Mouse (Mus musculus): ENCODE data around the gene Tfr2. TPM values are rescaled to one million over a fixed set of nuclear protein-coding genes. Genes with fewer than 3 reads are reported as not detected.
A peak's percentile ranks its signal among the peaks of the same experiment; 100 is the strongest.

Tfr2 gene
- polyA plus RNA-seq (2017; shearing (Covaris generic)): 1 to 10 TPM in 1 of 2 experiments, not detected in 1; 1.6 TPM

DNA sequence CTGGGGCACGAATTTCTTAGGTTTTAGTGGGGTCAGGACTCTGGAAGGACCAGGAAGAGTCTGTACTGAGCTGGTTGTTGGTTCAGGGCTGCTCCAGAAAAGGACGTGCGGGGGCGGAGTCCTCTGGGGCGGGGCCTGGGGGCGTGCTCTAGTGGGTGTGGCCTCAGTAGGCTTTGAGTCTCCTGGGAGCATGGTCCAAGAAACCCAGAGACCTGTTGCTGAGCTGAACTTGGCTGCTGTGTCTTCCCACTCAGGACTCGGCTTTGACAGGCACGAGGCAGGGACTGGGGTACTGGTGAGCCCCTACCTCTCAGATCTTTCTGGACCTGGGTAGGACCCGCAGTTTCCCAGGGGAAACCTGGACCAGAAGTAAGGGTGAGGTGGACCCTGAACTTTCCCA lies at the start of gene Tfr2:
Tfr2 (plus strand) TSS at position 176 of the 400 bp plus-strand sequence.
- ATAC-seq: peak; percentile 74

DNA sequence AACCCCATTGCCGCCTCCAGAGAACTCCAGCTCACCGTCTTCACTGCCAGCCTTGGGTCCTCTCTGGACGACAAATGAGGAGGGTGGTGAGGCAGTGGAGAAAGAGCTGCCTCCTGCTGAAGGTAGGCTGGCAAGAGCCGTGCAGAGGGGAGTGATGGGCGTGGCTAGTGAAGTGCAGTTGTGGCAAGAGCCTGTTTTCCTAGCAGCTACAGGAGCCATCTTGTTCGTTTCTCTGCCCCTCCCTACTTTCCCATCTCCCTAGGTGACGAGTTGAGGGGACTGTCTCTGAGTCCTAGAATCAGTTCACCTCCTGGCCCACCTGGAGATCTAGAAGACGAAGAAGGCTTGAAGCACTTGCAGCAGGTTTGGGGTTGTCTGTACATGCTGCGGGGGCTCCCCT lies 47.8 kb upstream of the Tfr2 start:
- ATAC-seq: no peak

DNA sequence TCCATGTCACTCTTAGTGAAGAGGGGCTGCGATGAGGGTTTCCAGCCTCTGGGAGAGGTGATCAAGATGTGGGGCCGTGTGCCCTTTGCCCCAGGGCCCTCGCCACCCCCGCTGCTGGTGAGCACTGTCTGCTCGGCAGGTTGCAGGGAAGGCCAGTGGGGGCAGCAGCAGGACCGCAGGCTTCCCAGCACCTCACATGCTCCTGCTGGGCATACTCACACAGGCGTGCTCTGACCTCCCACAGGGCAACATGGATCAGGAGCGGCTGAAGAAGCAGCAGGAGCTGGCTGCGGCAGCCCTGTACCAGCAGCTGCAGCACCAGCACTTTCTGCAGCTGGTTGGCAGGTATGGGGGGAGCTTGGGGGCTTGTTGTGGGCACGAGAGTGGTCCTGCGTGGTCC lies 46.9 kb upstream of the Tfr2 start:
- no peak for ATAC-seq

DNA sequence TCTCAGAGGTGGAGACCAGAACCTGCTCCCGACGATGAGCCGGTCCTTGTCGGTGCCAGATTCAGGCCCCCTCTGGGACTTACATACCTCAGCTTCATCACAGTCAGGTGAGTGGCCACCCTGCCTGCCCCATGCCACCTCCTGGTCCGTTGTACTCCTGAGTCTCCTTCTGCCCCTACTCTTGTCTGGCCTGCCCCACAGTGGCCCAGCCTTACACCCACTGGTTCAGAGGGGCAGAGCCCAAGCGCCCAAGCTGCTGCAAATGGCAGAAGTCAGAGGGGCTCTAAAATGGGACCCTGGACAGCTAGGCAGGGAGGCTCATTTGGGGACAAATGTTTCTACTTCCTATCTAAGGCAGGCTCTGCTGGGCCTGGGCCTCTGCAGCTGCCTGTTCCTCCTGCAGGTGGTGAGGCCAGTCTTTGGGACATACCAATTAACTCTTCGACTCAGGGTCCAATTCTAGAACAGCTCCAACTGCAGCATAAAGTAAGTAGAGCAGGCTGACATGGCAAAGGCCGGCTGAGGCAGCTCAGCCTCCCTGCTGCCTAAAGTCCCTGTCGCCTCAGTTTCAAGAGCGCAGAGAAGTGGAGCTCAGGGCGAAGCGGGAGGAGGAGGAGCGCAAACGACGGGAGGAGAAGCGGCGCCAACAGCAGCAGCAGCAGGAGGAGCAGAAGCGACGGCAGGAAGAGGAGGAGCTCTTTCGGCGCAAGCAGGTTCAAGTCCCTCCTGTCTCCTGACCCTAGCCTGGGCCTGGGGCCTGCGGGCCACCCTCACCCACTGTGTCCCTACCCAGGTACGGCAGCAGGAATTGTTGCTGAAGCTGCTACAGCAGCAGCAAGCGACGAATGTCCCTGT lies 46.0 kb upstream of the Tfr2 start:
- ATAC-seq: no peak

DNA sequence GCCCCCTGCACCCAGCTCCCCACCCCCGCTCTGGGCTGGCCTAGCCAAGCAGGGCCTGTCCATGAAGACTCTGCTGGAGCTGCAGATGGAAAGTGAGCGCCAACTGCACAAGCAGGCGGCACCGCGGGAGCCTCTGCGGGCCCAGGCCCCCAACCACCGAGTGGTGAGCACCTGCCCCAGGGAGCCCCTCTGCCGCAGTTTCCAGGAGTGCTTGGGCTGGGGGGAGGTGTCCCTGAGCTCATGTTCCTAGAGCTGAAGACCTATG lies 45.5 kb upstream of the Tfr2 start:
- no peak for ATAC-seq

DNA sequence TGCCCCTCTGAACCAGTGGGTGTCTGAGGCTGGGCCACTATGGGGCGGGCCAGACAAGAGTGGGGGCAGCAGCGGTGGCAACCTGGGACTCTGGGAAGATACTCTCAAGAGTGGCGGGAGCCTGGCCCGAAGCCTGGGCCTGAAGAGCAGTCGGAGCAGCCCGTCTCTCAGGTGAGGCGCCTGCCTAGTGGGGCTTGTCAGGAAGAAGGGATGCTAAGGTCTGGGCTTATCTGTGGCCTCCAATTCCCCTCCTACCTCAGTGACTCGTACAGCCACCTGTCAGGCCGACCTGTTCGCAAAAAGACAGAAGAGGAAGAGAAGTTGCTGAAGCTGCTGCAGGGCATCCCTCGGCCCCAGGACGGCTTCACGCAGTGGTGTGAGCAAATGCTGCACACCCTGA lies 45.0 kb upstream of the Tfr2 start:
- ATAC-seq: no peak

DNA sequence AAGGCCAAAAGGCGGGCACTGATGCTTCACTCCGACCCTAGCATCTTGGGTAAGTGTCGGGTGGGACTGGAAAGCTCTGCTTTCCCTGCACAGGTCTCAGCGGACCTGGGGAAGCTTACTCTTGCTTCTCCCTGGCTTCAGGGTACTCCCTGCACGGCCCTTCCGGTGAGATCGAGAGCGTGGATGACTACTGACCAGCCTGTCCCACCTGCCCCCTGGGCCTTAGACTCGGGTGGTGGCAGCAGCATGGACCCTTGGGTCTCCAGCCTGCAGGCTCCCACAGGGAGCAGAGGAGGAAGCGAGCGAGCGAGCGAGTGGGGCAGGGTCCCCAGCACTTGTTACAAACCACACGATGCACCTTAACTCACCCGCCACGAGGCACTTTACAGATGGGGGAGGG lies 44.1 kb upstream of the Tfr2 start:
- no peak for ATAC-seq

DNA sequence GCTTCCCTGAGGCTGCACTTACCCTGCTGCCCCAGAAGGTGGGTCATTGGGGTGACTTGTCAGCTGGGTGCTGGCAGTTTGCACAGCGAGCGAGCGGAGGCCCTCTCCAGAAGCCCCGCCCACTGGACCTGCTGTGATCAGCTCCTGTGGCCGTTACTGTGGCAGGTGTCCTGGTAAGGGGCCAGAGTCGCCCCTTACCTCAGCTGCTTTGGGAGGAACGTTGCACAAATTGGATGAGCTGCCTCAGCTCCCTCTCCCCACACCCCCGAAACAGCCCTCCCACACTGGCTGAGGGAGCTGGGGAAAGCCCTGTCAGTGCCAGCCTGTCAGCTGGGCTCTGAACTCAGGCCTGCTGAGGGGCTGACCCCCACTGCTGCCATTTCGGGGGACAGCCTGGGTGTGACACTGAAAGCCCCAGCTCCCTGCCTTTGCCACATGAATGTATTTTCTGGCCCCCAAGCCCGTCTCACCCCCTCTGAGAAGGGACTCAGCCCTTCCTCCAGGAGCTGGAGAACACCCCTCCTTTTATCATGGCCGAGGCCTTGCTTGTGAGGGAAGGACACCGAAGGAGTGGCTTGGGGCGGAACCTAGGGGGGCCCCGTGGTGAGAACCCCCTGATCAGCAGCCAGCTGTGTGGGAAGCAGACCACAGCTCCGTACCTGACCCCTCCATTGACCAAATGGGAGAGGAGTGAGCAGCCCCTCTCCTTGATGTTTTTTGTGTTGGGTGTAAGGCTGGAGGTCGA lies 43.3 kb upstream of the Tfr2 start:
- no peak for ATAC-seq

DNA sequence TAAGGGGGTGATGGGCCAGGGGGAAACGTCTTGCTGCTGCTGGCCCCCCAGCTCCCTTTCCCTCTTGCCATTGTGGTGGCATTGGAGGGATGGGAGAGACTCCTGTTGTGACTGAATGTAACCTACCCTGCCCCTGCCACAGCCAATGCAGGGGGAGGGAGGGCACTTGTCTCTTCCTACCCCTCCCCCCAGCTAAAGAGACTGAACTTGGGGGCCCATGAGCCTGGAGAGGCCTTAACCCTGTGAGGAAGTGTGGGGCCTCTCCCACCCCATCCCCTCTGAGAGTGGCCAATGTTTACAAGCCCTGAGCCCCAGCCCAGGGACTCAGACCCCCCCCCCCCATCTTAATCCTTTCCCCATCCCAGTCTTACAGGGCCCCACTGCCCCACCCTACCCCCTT lies 42.2 kb upstream of the Tfr2 start:
- ATAC-seq: no peak

DNA sequence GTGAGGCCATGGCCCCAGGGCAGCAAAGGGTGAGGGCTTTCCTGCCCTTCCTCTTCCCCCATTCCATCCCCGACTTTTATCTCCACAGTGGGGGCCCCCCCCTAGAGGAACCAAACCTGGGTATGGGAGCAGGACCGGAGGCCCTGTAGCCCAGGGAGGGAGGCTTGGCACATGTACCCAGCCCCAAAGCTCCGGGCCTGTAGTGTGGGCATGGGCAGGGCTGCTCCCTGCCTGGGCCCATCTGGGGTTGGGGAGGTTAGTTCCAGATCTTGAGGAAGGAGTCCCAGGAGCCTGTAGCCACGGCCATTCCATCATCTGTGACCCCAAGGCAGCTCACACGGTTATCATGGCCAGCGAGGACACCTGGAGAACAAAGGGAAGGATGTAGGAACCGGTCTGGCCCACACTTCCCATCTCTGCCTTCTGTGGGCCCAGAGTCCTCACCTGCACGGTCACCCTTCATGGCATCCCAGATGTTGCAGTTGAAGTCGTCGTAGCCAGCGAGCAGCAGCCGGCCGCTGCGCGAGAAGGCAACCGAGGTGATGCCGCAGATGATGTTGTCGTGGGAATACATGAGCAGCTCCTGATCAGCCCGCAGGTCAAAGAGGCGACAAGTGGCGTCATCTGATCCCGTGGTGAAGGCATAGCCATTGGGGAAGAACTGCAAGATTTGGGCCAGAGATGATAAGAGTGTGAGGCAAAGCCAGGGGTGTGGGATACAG lies 41.2 kb upstream of the Tfr2 start:
- no peak for ATAC-seq

DNA sequence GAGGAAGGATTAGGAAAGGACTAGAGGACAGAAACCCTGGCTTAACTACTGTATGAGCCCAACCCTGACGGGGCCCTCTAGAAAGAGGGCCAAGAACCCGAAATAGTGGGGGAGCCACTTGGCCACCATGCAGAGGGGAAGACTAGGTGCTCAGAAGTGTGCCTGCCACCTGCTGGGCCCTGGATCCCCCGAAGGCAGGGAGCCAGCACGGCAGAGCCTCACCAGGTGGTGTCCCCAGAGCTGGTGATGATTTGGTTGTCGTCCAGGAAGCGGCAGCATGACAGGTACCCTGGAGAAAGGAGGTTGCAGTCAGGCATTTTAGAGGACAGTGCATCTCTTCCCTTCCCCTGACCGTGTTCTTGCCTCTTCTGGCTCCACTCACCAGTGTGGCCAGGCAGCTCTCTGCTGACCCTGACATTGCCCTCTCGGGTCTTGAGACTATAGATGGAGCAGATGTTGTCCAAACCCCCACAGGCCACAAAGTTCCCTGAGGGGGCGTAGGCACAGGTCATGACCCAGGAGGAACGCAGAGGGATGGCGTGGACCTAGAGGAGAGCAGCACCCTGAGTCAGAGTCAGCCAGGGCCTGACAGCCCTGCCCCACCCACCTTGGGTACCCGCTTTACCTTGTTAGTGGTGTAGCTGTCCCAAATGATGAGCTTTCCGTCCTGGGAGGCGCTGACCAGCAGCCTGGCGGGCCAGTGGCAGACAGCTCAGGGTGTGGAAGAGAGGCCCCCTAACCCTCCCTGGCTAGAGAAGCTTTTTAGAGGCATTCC lies 40.2 kb upstream of the Tfr2 start:
- ATAC-seq: no peak

DNA sequence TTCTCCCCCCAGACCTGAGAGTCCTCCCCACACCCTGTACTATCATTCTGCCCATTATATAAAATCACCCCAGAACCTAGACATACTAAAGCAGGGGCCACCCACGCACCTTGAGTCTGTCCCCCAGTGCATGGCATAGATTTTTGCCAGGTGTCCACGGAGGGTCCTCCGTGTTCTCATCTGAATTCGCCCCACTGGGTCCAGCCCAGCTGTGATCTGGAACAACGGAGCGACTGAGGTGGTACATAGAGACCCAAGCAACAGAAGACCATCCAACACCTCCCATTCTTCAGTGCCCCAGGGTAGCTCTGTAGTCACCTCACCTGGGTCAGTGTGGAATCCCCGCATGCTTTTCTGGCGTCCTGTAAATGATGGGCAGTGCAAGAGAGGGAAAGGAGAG lies 39.6 kb upstream of the Tfr2 start:
- ATAC-seq: no peak

DNA sequence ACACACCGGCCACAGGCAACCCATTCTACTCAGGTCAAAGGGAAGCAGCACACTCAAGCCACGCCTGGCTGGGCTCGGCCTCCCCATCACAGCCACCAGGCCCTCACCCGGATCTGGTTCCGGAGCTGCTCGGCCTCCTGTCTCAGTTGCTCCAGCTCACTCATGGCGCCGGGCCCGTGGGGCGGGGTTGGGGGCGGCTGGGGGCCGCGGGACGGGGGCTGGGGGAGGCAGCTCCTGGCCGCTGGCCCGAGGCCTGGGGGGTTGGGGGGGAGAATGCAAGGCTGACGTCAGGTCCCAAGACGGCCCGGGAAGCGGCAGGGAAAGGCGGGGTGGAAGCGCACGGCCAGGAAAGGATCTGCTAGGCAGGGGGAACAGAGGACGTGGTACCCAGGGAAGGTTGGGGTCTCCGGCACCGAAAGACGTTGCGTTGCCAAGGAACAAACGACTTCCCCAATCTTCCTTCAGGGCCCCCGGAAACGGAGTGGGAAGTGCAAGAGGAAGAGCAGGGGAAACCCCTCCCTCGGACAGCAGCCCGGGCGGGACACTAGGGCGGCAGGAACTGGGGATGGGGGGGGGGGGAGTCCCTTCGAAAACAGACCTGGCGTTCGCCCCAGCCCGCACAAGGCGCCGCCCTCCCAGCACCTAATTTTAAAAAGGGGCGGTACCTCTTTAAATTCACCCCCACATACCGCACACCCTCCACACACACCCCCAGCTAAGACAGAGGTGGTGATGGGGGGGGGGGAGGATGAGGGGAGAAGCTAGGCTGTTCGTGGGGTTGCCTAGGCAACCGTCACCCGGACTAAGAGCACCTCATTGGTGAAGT lies 38.8 kb upstream of the Tfr2 start:
- peak; percentile 32 for ATAC-seq

DNA sequence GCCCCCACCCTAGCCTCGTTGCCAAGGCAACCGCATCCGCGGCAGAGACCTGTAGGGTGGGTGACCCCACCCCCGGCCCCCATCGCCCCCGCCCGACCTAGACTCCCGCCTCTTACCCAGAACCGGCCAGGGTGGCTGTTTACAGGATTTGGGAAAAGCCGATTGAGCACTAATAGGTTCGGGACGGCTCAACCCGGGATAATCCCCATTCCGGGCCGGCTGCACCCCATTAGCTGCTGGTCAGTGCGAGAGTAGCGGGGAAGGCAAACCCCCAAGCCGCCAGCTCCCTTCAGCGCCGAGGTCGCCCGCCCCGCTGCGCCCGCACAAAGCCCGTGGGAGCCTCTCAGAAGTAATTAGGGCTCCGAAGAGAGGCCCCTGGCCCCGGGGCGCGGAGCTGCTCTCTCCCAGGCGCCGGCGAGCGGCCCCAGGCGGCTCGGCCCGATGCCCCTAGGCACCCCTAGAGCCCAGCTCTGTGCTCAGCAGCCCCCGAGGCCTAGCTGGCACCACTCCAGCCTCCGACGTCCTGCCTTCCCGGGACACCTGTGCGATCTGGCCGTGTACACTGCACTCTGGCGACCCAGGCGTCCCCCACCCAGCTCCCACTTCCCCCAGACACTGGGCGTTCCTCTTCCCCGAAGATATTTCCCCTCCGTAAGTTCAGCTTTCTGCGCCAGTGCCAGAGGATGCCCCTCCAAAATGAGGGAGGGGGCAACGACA lies 38.1 kb upstream of the Tfr2 start:
- ATAC-seq: no peak

DNA sequence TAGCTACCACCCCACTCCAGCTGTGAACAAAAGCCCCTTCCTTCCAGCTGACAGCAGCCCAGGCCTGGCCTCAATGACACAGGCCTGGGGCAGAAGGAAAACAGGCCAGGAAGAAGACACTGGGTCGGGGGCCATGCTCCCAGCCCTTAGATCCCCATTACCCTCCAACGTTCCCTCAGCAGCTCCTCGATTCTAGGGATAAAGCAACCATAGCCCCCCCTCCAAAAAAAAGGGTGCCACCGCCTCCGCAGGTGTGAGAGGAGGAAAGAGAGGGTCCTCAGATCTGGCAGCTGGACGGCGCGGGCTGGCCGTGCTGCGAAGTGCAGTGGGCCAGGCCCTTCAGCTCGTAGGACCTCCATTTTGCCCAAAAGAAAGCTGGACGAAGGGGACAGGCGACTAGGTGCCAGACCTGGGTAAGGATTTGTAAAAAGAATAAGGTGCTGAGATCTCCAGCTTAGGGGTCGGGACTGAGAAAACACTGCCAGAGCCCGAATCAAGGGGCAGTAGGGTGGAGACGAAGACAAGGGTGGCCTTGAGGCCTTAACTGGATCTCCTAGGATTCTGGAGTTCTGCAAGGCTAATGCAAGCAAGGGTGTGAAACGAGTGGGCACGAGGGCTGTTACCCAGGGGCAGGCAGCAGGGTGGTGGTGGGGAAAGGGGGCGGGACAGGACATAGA lies 37.4 kb upstream of the Tfr2 start:
- no peak for ATAC-seq

DNA sequence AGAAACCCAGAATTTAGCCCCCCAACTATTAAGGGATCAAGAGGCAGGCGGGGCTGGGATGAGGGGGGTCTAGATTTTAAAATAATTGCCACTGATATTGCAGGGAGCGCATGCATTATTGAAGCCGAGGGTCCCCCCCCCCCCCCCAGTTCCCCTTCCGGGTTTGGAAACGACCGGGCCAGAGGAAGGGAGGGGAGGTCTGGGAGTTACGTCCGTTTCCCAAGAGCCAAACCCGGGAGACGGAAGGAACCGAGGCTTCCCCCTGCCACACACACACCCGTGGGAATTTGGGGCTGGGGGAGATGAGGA lies 36.9 kb upstream of the Tfr2 start:
- no peak for ATAC-seq

DNA sequence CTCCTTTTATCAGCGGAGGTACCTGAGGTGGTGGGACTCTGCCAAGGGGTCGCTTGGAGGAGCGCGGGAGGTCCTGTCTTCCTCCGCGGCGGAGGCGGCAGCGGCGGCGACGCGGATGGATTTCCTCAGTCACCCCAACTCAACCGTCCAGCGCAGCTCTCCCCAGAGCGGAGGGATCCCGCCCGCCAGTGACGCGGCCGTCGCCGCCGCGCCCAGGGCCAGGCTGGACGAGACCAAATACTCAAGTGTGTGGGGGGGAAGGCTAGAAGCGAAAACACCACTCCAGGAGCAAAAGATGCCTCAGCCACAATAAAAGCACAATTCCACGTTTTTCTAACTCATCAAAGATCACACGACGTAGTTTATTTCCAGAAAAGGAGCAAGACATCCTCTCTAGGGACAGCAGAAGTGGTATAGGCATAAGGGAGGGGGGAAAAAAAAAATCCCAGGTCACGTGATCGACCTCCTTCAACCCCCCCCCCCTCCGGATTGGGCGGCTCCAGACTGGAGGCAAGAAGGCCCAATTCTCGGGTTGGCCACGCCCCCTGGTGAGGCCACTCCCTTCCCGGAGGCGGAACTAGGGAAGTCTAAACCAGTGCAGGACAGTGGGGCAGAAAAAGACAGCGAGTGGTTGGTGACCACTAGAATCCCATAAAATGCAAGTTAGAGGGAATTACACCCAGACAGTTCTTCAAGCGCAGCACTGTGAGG lies 36.4 kb upstream of the Tfr2 start, which contains the start of the genes Epo and Gnb2:
Epo (minus strand) TSS at position 126 of the 711 bp plus-strand sequence.
Gnb2 (minus strand) TSS at position 394 of the 711 bp plus-strand sequence.
- ATAC-seq: peak; percentile 77

DNA sequence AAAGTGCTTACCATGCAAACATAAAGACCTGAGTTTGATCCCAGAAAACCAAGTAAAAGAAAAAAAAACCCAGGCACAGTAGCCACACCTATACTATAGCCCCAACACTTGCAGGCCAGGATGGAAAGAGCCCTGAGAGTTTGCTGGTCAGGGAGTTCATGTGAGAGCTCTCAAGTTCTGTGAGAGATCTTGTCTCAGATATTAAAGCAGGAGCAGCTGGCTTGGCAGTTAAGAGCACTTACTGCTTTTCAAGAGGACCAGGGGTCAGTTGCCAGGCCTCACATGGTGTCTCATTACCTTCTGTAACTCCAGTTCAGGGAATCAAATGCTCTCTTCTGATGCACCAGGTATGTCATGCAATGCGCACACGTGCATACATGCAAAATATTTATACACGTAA lies 34.9 kb upstream of the Tfr2 start:
- ATAC-seq: no peak

DNA sequence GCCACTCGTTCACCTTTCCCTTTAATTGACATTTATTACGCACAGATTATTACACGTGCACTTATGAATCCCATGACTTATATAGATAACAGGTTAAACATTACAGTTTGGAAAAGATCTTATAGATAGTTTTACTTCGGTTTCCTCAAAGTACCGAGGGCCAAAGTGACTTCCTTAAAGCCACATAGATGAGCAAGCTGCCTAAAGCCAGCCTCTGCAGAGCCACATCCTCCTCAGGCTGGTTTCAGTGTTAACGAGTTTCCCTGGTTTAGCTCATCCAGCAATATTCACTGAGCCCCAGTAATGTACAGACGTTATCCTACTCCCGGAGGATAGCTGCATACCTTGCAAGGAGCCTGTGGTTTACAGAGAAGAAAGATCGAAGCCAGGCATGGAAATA lies 34.3 kb upstream of the Tfr2 start:
- ATAC-seq: no peak

DNA sequence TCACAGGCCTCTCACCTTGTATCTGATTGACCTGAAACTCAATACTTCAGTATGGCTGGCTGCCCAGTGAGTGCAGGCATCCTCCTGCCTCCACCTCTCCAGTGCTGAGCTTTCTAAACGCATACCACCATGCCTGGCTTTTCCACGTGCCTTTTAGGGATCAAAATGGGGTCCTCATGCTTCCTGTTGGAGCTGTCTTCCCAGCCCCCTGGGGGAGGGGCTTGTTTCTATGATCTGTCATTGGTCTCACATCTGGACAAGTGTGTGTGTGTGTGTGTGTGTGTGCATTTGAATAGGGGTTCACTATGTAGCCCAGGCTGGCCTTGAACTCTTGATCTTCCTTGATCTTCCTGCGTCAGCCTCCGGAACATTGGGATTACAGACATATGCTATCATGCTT lies 32.2 kb upstream of the Tfr2 start:
- ATAC-seq: no peak

Data from CD4-positive, CD25-positive, alpha-beta regulatory T cell, adult 4 months (primary cell).